Mouse (Mus musculus): ENCODE data around the gene Dpagt1. TPM values are rescaled to one million over a fixed set of nuclear protein-coding genes. Genes with fewer than 3 reads are reported as not detected.

The Dpagt1 gene
- total and polyA plus RNA-seq, 3 experiments: 14.9 to 43.5 TPM; not detected in 1

DNA sequence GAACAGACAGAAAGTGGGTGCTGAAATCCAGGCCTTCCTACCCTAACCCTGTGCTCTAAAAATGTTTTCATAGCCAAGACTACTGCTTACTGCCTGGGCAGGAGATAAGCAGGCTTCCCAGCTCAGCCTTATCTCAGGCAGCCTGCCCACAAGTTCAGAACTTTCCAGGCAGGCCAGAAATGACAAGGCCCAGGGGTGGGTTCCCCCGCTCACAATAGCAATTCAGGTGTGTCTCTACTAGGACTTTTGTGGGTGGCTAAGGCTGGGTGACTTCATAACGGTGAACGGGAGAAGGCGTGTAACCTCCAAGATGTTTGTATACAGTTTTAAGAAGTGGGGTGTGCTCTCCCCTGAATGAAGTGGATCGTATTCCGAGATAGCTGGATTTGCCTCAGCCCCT lies 17.5 kb downstream of the Dpagt1 start:
- H3K79me2 ChIP-seq (ENCODE audit: control insufficient read depth, insufficient read depth, low read length, poor library complexity): peaks cover 25% of the 10 kb centered on the region
- H3K4me3 ChIP-seq (ENCODE audit: control insufficient read depth in 1 of 2, insufficient read depth in 1 of 2, low read depth in 2 of 2, low read length in 2 of 2): peak overlapping the region; percentile 69 to 71
- H3K27ac ChIP-seq (ENCODE audit: control insufficient read depth, low read depth, low read length): peak overlapping the region; percentile 95
- H3K27me3 ChIP-seq (ENCODE audit: control insufficient read depth in 1 of 2, insufficient read depth in 2 of 2, low read length in 2 of 2): no peaks in the 10 kb centered on the region
- H3K4me1 ChIP-seq (ENCODE audit: control insufficient read depth in 1 of 2, insufficient read depth in 2 of 2, low read length in 2 of 2): peaks cover 8 to 25% of the 10 kb centered on the region in 2 experiments
- peak overlapping the region; percentile 90 for H3K9ac ChIP-seq (ENCODE audit: control insufficient read depth, low read depth, low read length, poor library complexity, severe bottlenecking)
- DNase-seq (ENCODE audit: low read depth, low spot score): peak; percentile 93
- H3K9me3 ChIP-seq (replicated peaks; ENCODE audit: insufficient read depth, low read length): no peaks in the 10 kb centered on the region
- H3K36me3 ChIP-seq (ENCODE audit: control insufficient read depth in 1 of 2, insufficient read depth in 2 of 2, low read length in 2 of 2): peaks cover 0 to 27% of the 10 kb centered on the region in 2 experiments; a peak in 2 of 4 replicates
- TF ChIP-seq SIN3A (IDR thresholded peaks at IDR 0.05; ENCODE audit: low read length): peak; percentile 84
- peak; percentile 98 for TF ChIP-seq TCF12 (IDR thresholded peaks at IDR 0.05; ENCODE audit: low read depth, low read length)
- no peak for TF ChIP-seq NELFE (IDR thresholded peaks at IDR 0.05; ENCODE audit: low read depth, low read length)
- TF ChIP-seq EP300 (IDR thresholded peaks at IDR 0.05; ENCODE audit: low read depth in 1 of 2, low read length in 2 of 2): peak; percentile 94 to 96
- no peak for TF ChIP-seq BHLHE40 (IDR thresholded peaks at IDR 0.05; ENCODE audit: borderline replicate concordance, low read depth, low read length)
- no peak for TF ChIP-seq MYB (IDR thresholded peaks at IDR 0.05; ENCODE audit: low read depth, low read length)
- peak; percentile 91 for TF ChIP-seq ETS1 (IDR thresholded peaks at IDR 0.05; ENCODE audit: low read depth, low read length)
- TF ChIP-seq RCOR1 (IDR thresholded peaks at IDR 0.05; ENCODE audit: low read depth, low read length): peak; percentile 91
- TF ChIP-seq POLR2A (IDR thresholded peaks at IDR 0.05; ENCODE audit: control insufficient read depth in 1 of 2, insufficient read depth in 1 of 2, low read depth in 1 of 2, low read length in 2 of 2, poor library complexity in 1 of 2): no peak
- 0 out of 2 replicates have a peak, but pooled peaks have one; percentile 56 for TF ChIP-seq MAX (IDR thresholded peaks at IDR 0.05; ENCODE audit: low read length)
- peak; percentile 13; the same call in 1 of the 2 replicates for TF ChIP-seq SMC3 (IDR thresholded peaks at IDR 0.05; ENCODE audit: low read depth, low read length)
- no peak for TF ChIP-seq GABPA (IDR thresholded peaks at IDR 0.05; ENCODE audit: low read depth, low read length)
- TF ChIP-seq UBTF (IDR thresholded peaks at IDR 0.05; ENCODE audit: borderline replicate concordance, insufficient read depth, low read depth, low read length): no peak
- TF ChIP-seq MAZ (IDR thresholded peaks at IDR 0.05; ENCODE audit: low read depth, low read length): no peak
- 0 out of 2 replicates have a peak, but pooled peaks have one; percentile 37 for TF ChIP-seq ELF1 (IDR thresholded peaks at IDR 0.05; ENCODE audit: low read depth, low read length)
- 0 out of 2 replicates have a peak, but pooled peaks have one; percentile 20 for TF ChIP-seq KAT2A (conservative IDR thresholded peaks at IDR 0.05; ENCODE audit: low read depth, low read length)
- TF ChIP-seq GATA1 (IDR thresholded peaks at IDR 0.05; ENCODE audit: low read depth, low read length): peak; percentile 98
- peak; percentile 16 for TF ChIP-seq POLR2AphosphoS2 (IDR thresholded peaks at IDR 0.05; ENCODE audit: low read length)
- no peak for TF ChIP-seq POLR2AphosphoS5 (IDR thresholded peaks at IDR 0.05; ENCODE audit: borderline replicate concordance, low read depth, low read length)
- no peak for TF ChIP-seq USF1 (IDR thresholded peaks at IDR 0.05; ENCODE audit: low read depth, low read length)
- no peak for TF ChIP-seq E2F4 (IDR thresholded peaks at IDR 0.05; ENCODE audit: borderline replicate concordance, low read depth, low read length)
- TF ChIP-seq MXI1 (IDR thresholded peaks at IDR 0.05; ENCODE audit: low read depth, low read length): peak; percentile 52
- TF ChIP-seq NRF1 (IDR thresholded peaks at IDR 0.05; ENCODE audit: insufficient read depth, low read depth, low read length, poor library complexity, severe bottlenecking): no peak
- no peak for TF ChIP-seq ZKSCAN1 (IDR thresholded peaks at IDR 0.05; ENCODE audit: low read depth, low read length)
- no peak for TF ChIP-seq RAD21 (IDR thresholded peaks at IDR 0.05; ENCODE audit: low read depth, low read length)
- no peak for TF ChIP-seq USF2 (IDR thresholded peaks at IDR 0.05; ENCODE audit: borderline replicate concordance in 1 of 2, insufficient read depth in 1 of 2, low read depth in 1 of 2, low read length in 2 of 2)
- TF ChIP-seq CHD2 (IDR thresholded peaks at IDR 0.05; ENCODE audit: low read length): no peak; the same call in 1 of the 2 replicates
- 0 out of 2 replicates have a peak, but pooled peaks have one; percentile 60 for TF ChIP-seq CHD1 (IDR thresholded peaks at IDR 0.05; ENCODE audit: low read depth, low read length)
- no peak; the same call in 1 of the 2 replicates for TF ChIP-seq HCFC1 (IDR thresholded peaks at IDR 0.05; ENCODE audit: low read depth, low read length)
- 0 out of 2 replicates have a peak, but pooled peaks have one; percentile 47 for TF ChIP-seq MEF2A (IDR thresholded peaks at IDR 0.05; ENCODE audit: extremely low read depth, insufficient replicate concordance, low read depth, low read length, poor library complexity, severe bottlenecking)
- peak; percentile 82 for TF ChIP-seq ZMIZ1 (IDR thresholded peaks at IDR 0.05; ENCODE audit: low read depth, low read length)
- TF ChIP-seq CTCF (IDR thresholded peaks at IDR 0.05 in 2 of 3, conservative IDR thresholded peaks at IDR 0.05 in 1 of 3; ENCODE audit: control insufficient read depth in 1 of 3, insufficient read depth in 1 of 3, low read depth in 2 of 3, low read length in 3 of 3, poor library complexity in 1 of 3, severe bottlenecking in 1 of 3): no peak
- TF ChIP-seq JUND (IDR thresholded peaks at IDR 0.05; ENCODE audit: low read depth, low read length): no peak
- no peak for TF ChIP-seq MAFK (IDR thresholded peaks at IDR 0.05; ENCODE audit: borderline replicate concordance, low read depth, low read length)
- TF ChIP-seq TAL1 (IDR thresholded peaks at IDR 0.05; ENCODE audit: low read length): peak; percentile 98
- no peak for TF ChIP-seq ZC3H11A (IDR thresholded peaks at IDR 0.05; ENCODE audit: low read depth, low read length)
- TF ChIP-seq MYC (IDR thresholded peaks at IDR 0.05; ENCODE audit: low read depth, low read length): peak; percentile 68; the same call in 1 of the 2 replicates
